Mouse (Mus musculus): ENCODE results near the gene Ttbk1. TPM values are rescaled to one million over a fixed set of nuclear protein-coding genes. Genes with fewer than 3 reads are reported as not detected.

Ttbk1 gene
- polyA plus RNA-seq (2016; fragmentation: Nextera tagmentation; extraction: Ambion mirVana) = 0.09 and 0.14 TPM in 2 replicates

GRCm38 (mm10) chr17:46487431-46487830, at the start of gene Ttbk1:
Gene Ttbk1, minus strand, starts transcription at chr17:46487675.
- no peak for DNase-seq (ENCODE audit: low spot score)
- Histone ChIP-seq H3K4me1 (peaks cover 21% of the 10 kb centered on the region), H3K27me3 (ENCODE audit: insufficient read depth, poor library complexity, severe bottlenecking) (peaks cover 84% of the 10 kb centered on the region), H3K36me3 (no peaks in the 10 kb centered on the region), H3K4me3 (peak within 1 kb of the TSS; percentile 60), H3K9me3 (no peaks in the 10 kb centered on the region), H3K27ac (no peak within 1 kb of the TSS)
- 2% methylated on average over 45 of the region's 49 CpGs for WGBS

GRCm38 (mm10) chr17:46525579-46526307, 38.3 kb upstream of the Ttbk1 start:
- H3K27me3 ChIP-seq (ENCODE audit: insufficient read depth, poor library complexity, severe bottlenecking) = peaks cover 36% of the 10 kb centered on the region
- H3K27ac ChIP-seq = no peak overlapping the region
- H3K4me3 ChIP-seq = no peak overlapping the region; the same call in 1 of the 2 replicates
- 0 out of 2 replicates have a peak, but pooled peaks cover 4% of the 10 kb centered on the region for H3K36me3 ChIP-seq
- 38% methylated on average over 12 of the region's 12 CpGs for WGBS
- no peak for DNase-seq (ENCODE audit: low spot score)
- no peaks in the 10 kb centered on the region for H3K9me3 ChIP-seq
- peaks cover 16% of the 10 kb centered on the region for H3K4me1 ChIP-seq

- peaks cover 43% of the 10 kb centered on the region for H3K27me3 ChIP-seq (ENCODE audit: insufficient read depth, poor library complexity, severe bottlenecking)
- no peak overlapping the region for H3K27ac ChIP-seq
- no peaks in the 10 kb centered on the region for H3K9me3 ChIP-seq
- no peak for DNase-seq (ENCODE audit: low spot score)
- H3K4me1 ChIP-seq = peaks cover 23% of the 10 kb centered on the region
- H3K4me3 ChIP-seq = no peak overlapping the region
- H3K36me3 ChIP-seq = 0 out of 2 replicates have a peak, but pooled peaks cover 4% of the 10 kb centered on the region
- 69% methylated on average over 10 of the region's 10 CpGs for WGBS
Observed at GRCm38 (mm10) chr17:46525065-46525464, 37.6 kb upstream of the Ttbk1 start.

GRCm38 (mm10) chr17:46521963-46522668, 34.6 kb upstream of the Ttbk1 start:
- Histone ChIP-seq H3K27ac (no peak overlapping the region), H3K9me3 (no peaks in the 10 kb centered on the region), H3K27me3 (ENCODE audit: insufficient read depth, poor library complexity, severe bottlenecking) (peaks cover 54% of the 10 kb centered on the region), H3K4me1 (peaks cover 30% of the 10 kb centered on the region), H3K36me3 (0 out of 2 replicates have a peak, but pooled peaks cover 3% of the 10 kb centered on the region), H3K4me3 (0 out of 2 replicates have a peak overlapping the region, but pooled peaks have one; percentile 10)
- WGBS = 29% methylated on average over 24 of the region's 24 CpGs
- no peak for DNase-seq (ENCODE audit: low spot score)

- Histone ChIP-seq H3K9me3 (no peaks in the 10 kb centered on the region), H3K4me3 (peak overlapping the region; percentile 47; the same call in 1 of the 2 replicates), H3K36me3 (0 out of 2 replicates have a peak, but pooled peaks cover 3% of the 10 kb centered on the region), H3K27me3 (ENCODE audit: insufficient read depth, poor library complexity, severe bottlenecking) (peaks cover 54% of the 10 kb centered on the region), H3K4me1 (peaks cover 28% of the 10 kb centered on the region), H3K27ac (peak overlapping the region; percentile 37; the same call in 1 of the 2 replicates)
- no peak for DNase-seq (ENCODE audit: low spot score)
- WGBS = 60% methylated on average over 9 of the region's 9 CpGs
Observed at GRCm38 (mm10) chr17:46521174-46521573, 33.7 kb upstream of the Ttbk1 start.

- 20% methylated on average over 25 of the region's 25 CpGs for WGBS
- no peak for DNase-seq (ENCODE audit: low spot score)
- Histone ChIP-seq H3K27ac (peak overlapping the region; percentile 37), H3K4me3 (peak overlapping the region; percentile 47), H3K27me3 (ENCODE audit: insufficient read depth, poor library complexity, severe bottlenecking) (peaks cover 50% of the 10 kb centered on the region), H3K4me1 (peaks cover 28% of the 10 kb centered on the region), H3K9me3 (no peaks in the 10 kb centered on the region), H3K36me3 (0 out of 2 replicates have a peak, but pooled peaks cover 3% of the 10 kb centered on the region)
Observed at GRCm38 (mm10) chr17:46520385-46520979, 33.0 kb upstream of the Ttbk1 start.

GRCm38 (mm10) chr17:46519971-46520370, 32.5 kb upstream of the Ttbk1 start:
- Histone ChIP-seq H3K27me3 (ENCODE audit: insufficient read depth, poor library complexity, severe bottlenecking) (peaks cover 48% of the 10 kb centered on the region), H3K36me3 (0 out of 2 replicates have a peak, but pooled peaks cover 3% of the 10 kb centered on the region), H3K27ac (peak overlapping the region; percentile 37; the same call in 1 of the 2 replicates), H3K4me3 (peak overlapping the region; percentile 47), H3K4me1 (peaks cover 28% of the 10 kb centered on the region), H3K9me3 (no peaks in the 10 kb centered on the region)
- WGBS = 48% methylated on average over 10 of the region's 10 CpGs
- DNase-seq (ENCODE audit: low spot score) = no peak

- H3K4me3 ChIP-seq = no peak overlapping the region
- 64% methylated on average over 2 of the region's 2 CpGs for WGBS
- DNase-seq (ENCODE audit: low spot score) = no peak
- H3K4me1 ChIP-seq = no peaks in the 10 kb centered on the region
- no peaks in the 10 kb centered on the region for H3K9me3 ChIP-seq
- no peak overlapping the region for H3K27ac ChIP-seq
- H3K36me3 ChIP-seq = 0 out of 2 replicates have a peak, but pooled peaks cover 1% of the 10 kb centered on the region
- H3K27me3 ChIP-seq (ENCODE audit: insufficient read depth, poor library complexity, severe bottlenecking) = no peaks in the 10 kb centered on the region
Observed at GRCm38 (mm10) chr17:46513329-46513728, 25.9 kb upstream of the Ttbk1 start.

GRCm38 (mm10) chr17:46511059-46511710, 23.7 kb upstream of the Ttbk1 start:
- 50% methylated on average over 11 of the region's 11 CpGs for WGBS
- Histone ChIP-seq H3K9me3 (no peaks in the 10 kb centered on the region), H3K4me1 (no peaks in the 10 kb centered on the region), H3K27me3 (ENCODE audit: insufficient read depth, poor library complexity, severe bottlenecking) (no peaks in the 10 kb centered on the region), H3K36me3 (0 out of 2 replicates have a peak, but pooled peaks cover 4% of the 10 kb centered on the region), H3K27ac (no peak overlapping the region), H3K4me3 (no peak overlapping the region)
- DNase-seq (ENCODE audit: low spot score) = no peak

- Histone ChIP-seq H3K27ac (no peak overlapping the region), H3K4me1 (no peaks in the 10 kb centered on the region), H3K4me3 (no peak overlapping the region), H3K9me3 (no peaks in the 10 kb centered on the region), H3K27me3 (ENCODE audit: insufficient read depth, poor library complexity, severe bottlenecking) (no peaks in the 10 kb centered on the region; the same call in 1 of the 2 replicates), H3K36me3 (peaks cover 14% of the 10 kb centered on the region)
- no peak for DNase-seq (ENCODE audit: low spot score)
- WGBS = 80% methylated on average over 3 of the region's 3 CpGs
Observed at GRCm38 (mm10) chr17:46505617-46506016, 18.1 kb upstream of the Ttbk1 start.

- 78% methylated on average over 14 of the region's 14 CpGs for WGBS
- H3K4me3 ChIP-seq = no peak overlapping the region
- no peaks in the 10 kb centered on the region for H3K4me1 ChIP-seq
- DNase-seq (ENCODE audit: low spot score) = no peak
- H3K9me3 ChIP-seq = no peaks in the 10 kb centered on the region
- H3K36me3 ChIP-seq = peaks cover 29% of the 10 kb centered on the region
- no peak overlapping the region for H3K27ac ChIP-seq
- H3K27me3 ChIP-seq (ENCODE audit: insufficient read depth, poor library complexity, severe bottlenecking) = no peaks in the 10 kb centered on the region; the same call in 1 of the 2 replicates
Observed at GRCm38 (mm10) chr17:46503847-46504638, 16.6 kb upstream of the Ttbk1 start.
